Mouse (Mus musculus) small intestine, adult 2 months (tissue): ENCODE measurements around the gene Colq. TPM values are rescaled to one million over a fixed set of nuclear protein-coding genes. Genes with fewer than 3 reads are reported as not detected.
"Not testable (repeated sequence)": the region's sequence is repeated elsewhere in the genome, so short reads cannot be mapped to it uniquely, and the experiment has no call there.

ENCODE experiments used
- H3K27ac ChIP-seq: fragments of 200-500 bp; 2 replicates; pipeline ENCODE4 v1.5.1; 2012; ENCODE audit warnings: low read depth, low read length, control low read depth, inconsistent platforms; ENCODE audit not compliant: insufficient read depth
- H3K27me3 ChIP-seq: fragments of 200-500 bp; 2 replicates; pipeline ENCODE4 v1.6.1; 2012; ENCODE audit warnings: mild to moderate bottlenecking, moderate library complexity, low read length, inconsistent platforms; ENCODE audit not compliant: control insufficient read depth, insufficient read depth
- H3K36me3 ChIP-seq: fragments of 200-500 bp; 2 replicates; pipeline ENCODE4 v1.6.1; 2012; ENCODE audit warnings: mild to moderate bottlenecking, low read length, control low read depth, inconsistent platforms; ENCODE audit not compliant: control insufficient read depth, insufficient read depth
- H3K4me1 ChIP-seq: fragments of 200-500 bp; 2 replicates; pipeline ENCODE4 v1.6.1; 2012; ENCODE audit warnings: low read length, inconsistent platforms, mixed read lengths; ENCODE audit not compliant: control insufficient read depth, insufficient read depth, insufficient read length
- H3K4me3 ChIP-seq: fragments of 200-500 bp; 2 replicates; pipeline ENCODE4 v1.5.1; 2012; ENCODE audit warnings: low read depth, mild to moderate bottlenecking, control low read depth, inconsistent platforms, low read length, moderate library complexity
- CTCF ChIP-seq: fragments of 200-500 bp; IDR thresholded peaks from 2 replicates; pipeline ENCODE4 v1.5.1; 2012; ENCODE audit warnings: low read depth, mild to moderate bottlenecking, control low read depth, inconsistent platforms, low read length, moderate library complexity, mixed read lengths; ENCODE audit not compliant: insufficient replicate concordance, insufficient read length; ENCODE audit errors: extremely low read depth
- POLR2A ChIP-seq: fragments of 200-500 bp; IDR thresholded peaks from 2 replicates; pipeline ENCODE4 v1.6.1; 2012; ENCODE audit warnings: low read depth, mild to moderate bottlenecking, control low read depth, inconsistent platforms, low read length, moderate library complexity
- WGBS: fragments of 180-500 bp; shearing (Covaris S2); methylation state at CpG from one replicate; pipeline ENCODE4 v1.1.7; 2018; 5-methylcytosine and 5-hydroxymethylcytosine counted together
- polyA plus RNA-seq: library from polyadenylated mRNA; depleted of rRNA; stranded (reverse); fragments of >200 nt; gene quantifications from 2 replicates; pipeline ENCODE4 v1.2.3, GENCODE M21; 2012

The Colq gene
- polyA plus RNA-seq, 1 experiment = 0.77 TPM

DNA sequence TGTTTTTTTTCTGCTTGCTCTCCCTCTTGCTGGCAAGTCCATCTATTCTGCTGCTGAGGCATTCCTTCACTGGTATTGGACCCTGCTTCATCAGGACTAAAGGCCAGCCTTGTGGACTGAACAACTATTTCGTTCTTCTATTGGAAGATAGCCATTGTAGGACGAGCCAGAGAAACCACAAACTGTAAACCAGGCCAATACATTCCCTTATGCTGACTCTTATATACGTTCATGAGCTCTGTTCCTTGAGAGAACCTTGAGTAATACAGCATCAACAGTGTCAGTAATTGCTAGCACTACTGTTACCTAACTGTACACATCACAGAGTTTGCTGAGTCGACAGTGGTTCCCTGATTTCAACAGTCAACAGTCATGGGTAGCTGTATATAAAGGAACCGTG, 22.5 kb upstream of the Colq start:
- no peak overlapping the region for H3K27ac ChIP-seq
- peaks cover 2% of the 10 kb centered on the region; the same call in 1 of the 2 replicates for H3K36me3 ChIP-seq
- 81% methylated on average over 5 of the region's 5 CpGs for WGBS
- H3K27me3 ChIP-seq = no peaks in the 10 kb centered on the region
- TF ChIP-seq POLR2A = no peak
- no peak for TF ChIP-seq CTCF
- no peak overlapping the region for H3K4me3 ChIP-seq
- no peaks in the 10 kb centered on the region for H3K4me1 ChIP-seq

DNA sequence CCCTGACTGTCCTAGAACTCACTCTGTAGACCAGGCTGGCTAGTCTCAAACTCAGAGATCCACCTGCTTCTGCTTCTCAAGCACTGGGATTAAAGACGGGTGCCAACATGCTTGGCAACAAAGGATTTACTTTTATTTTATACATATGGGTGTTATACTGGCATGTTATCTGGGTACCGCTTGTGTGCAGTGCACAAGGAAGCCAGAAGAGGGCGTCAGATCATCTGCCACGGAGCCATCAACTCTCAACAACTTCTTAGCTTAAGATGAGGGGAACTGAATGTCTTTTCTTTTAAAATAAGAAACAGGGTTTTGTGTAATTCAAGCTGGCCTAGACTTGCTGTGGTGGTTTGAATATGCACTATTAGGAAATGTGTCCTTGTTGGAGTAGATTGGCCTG, 20.8 kb upstream of the Colq start:
- Histone ChIP-seq H3K4me1 (no peaks in the 10 kb centered on the region), H3K27ac (no peak overlapping the region), H3K36me3 (peaks cover 3% of the 10 kb centered on the region; the same call in 1 of the 2 replicates), H3K27me3 (no peaks in the 10 kb centered on the region), H3K4me3 (no peak overlapping the region)
- 72% methylated on average over 4 of the region's 4 CpGs for WGBS
- TF ChIP-seq CTCF (no peak), POLR2A (no peak)

GRCm38 (mm10) chr14:31605514-31605913, 14.4 kb upstream of the Colq start:
- Histone ChIP-seq H3K27ac (no peak overlapping the region), H3K4me1 (no peaks in the 10 kb centered on the region), H3K27me3 (no peaks in the 10 kb centered on the region), H3K36me3 (peaks cover 1% of the 10 kb centered on the region; the same call in 1 of the 2 replicates), H3K4me3 (no peak overlapping the region)
- 67% methylated on average over 6 of the region's 6 CpGs for WGBS
- peak; percentile 33; the same call in 1 of the 2 replicates for TF ChIP-seq CTCF
- TF ChIP-seq POLR2A = no peak

- TF ChIP-seq CTCF (no peak), POLR2A (no peak)
- no peaks in the 10 kb centered on the region for H3K27me3 ChIP-seq
- H3K27ac ChIP-seq = no peak overlapping the region
- 68% methylated on average over 5 of the region's 5 CpGs for WGBS
- H3K4me1 ChIP-seq = no peaks in the 10 kb centered on the region
- peaks cover 1% of the 10 kb centered on the region; the same call in 1 of the 2 replicates for H3K36me3 ChIP-seq
- H3K4me3 ChIP-seq = no peak overlapping the region
Observed at GRCm38 (mm10) chr14:31604916-31605315, 13.8 kb upstream of the Colq start.

GRCm38 (mm10) chr14:31602616-31602979, 11.5 kb upstream of the Colq start:
- not testable (repeated sequence) for H3K36me3 ChIP-seq, H3K27ac ChIP-seq, H3K27me3 ChIP-seq, H3K4me3 ChIP-seq, H3K4me1 ChIP-seq
- WGBS = 72% methylated on average over 6 of the region's 6 CpGs

GRCm38 (mm10) chr14:31601908-31602615, 10.9 kb upstream of the Colq start:
- 89% methylated on average over 14 of the region's 14 CpGs for WGBS
- no peaks in the 10 kb centered on the region for H3K27me3 ChIP-seq
- no peaks in the 10 kb centered on the region for H3K36me3 ChIP-seq
- H3K4me3 ChIP-seq = no peak overlapping the region
- no peaks in the 10 kb centered on the region for H3K4me1 ChIP-seq
- no peak overlapping the region for H3K27ac ChIP-seq
- TF ChIP-seq POLR2A = no peak
- TF ChIP-seq CTCF = no peak

- Histone ChIP-seq H3K4me1 (no peaks in the 10 kb centered on the region), H3K27me3 (no peaks in the 10 kb centered on the region), H3K4me3 (no peak overlapping the region), H3K36me3 (no peaks in the 10 kb centered on the region), H3K27ac (no peak overlapping the region)
- 93% methylated on average over 4 of the region's 4 CpGs for WGBS
- TF ChIP-seq POLR2A (no peak), CTCF (no peak)
Observed at GRCm38 (mm10) chr14:31597446-31597845, 6.3 kb upstream of the Colq start.
